Mouse (Mus musculus): Measurements from ENCODE around the gene Mcoln2. TPM values are rescaled to one million over a fixed set of nuclear protein-coding genes. Genes with fewer than 3 reads are reported as not detected.

The Mcoln2 gene
- polyA plus RNA-seq, 1 experiment from 2014 or later, result 1.1 TPM

DNA sequence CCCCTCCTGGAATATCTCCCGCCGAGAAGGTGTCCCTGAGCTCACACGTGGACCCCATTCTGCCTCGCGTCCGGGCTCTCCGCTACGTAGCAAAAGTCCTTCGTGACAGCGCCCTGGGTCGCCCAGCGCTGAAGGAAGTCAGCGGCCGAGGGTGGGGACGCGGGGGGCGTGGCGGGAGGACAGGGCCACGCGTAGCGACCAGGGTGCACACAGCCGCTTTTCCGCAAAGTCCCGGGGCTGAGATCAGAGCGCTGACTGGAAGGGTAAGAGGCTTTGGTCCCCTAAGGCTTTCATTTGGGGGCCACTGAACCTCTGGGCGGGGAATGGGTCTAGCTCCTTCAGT lies 396 bp downstream of the Mcoln2 start:
- peak overlapping the region; percentile 93 for H3K4me2 ChIP-seq (replicated peaks)
- no peaks in the 10 kb centered on the region for H3K36me3 ChIP-seq
- H3K27me3 ChIP-seq, result peaks cover 24% of the 10 kb centered on the region
- peak overlapping the region; percentile 44 for H3K4me3 ChIP-seq (replicated peaks)
- H3K27ac ChIP-seq (replicated peaks), result no peak overlapping the region
- peaks cover 24% of the 10 kb centered on the region for H3K4me1 ChIP-seq
- H3K9me3 ChIP-seq (replicated peaks), result no peaks in the 10 kb centered on the region
- no peak overlapping the region for H3K9ac ChIP-seq
- no peak for ATAC-seq (ENCODE audit: insufficient number of reproducible peaks, low FRiP score, low TSS enrichment, low read depth)
- under 1% methylated on average over 26 of the region's 26 CpGs for WGBS

DNA sequence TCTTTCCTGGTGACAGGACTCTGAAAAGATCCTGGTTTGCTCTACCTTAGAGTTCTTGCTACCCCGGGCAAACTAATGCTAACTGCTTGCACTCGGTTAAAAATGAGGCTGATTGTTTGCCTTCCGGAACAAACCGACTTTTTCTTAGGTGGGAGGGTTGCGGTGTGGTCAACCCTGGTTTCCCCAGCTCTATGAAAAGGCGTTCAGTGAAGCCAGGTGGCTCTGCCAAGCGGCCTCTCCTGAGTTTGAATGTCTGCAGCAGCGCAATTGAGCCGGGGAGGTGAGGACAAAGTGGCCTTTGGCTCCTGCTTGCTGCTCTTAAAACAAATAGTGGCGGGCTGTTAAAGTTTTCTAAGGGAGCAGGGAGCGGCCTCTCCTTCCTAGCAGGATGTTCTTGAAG lies 927 bp downstream of the Mcoln2 start:
- Histone ChIP-seq H3K36me3 (no peaks in the 10 kb centered on the region), H3K9ac (no peak overlapping the region), H3K4me2 (replicated peaks) (peak overlapping the region; percentile 93), H3K27me3 (peaks cover 24% of the 10 kb centered on the region), H3K9me3 (replicated peaks) (no peaks in the 10 kb centered on the region), H3K4me3 (replicated peaks) (peak overlapping the region; percentile 44), H3K27ac (replicated peaks) (no peak overlapping the region), H3K4me1 (peaks cover 24% of the 10 kb centered on the region)
- no peak for ATAC-seq (ENCODE audit: insufficient number of reproducible peaks, low FRiP score, low TSS enrichment, low read depth)
- 28% methylated on average over 11 of the region's 11 CpGs for WGBS

DNA sequence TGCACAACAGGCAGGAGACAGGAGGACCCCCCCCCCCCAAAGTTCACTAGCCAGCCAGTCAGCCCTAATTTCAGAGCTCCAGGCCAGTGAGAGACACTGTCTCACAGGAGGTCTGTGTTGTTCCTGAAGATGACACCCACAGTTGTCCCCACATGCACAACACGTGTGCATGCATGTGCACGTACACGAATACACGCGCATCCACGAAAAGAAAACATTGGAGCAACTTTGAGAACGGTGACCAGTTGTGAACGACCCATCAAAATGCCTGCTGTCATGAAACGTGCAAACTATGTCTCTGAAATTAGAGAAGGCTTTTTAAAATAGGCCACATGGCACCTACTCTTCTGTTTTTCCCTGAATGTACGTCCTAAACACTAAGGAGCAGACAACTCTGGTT lies 1.7 kb downstream of the Mcoln2 start:
- Histone ChIP-seq H3K4me1 (peaks cover 24% of the 10 kb centered on the region), H3K9ac (no peak overlapping the region), H3K27me3 (peaks cover 31% of the 10 kb centered on the region), H3K4me2 (replicated peaks) (no peak overlapping the region), H3K36me3 (no peaks in the 10 kb centered on the region), H3K9me3 (replicated peaks) (no peaks in the 10 kb centered on the region), H3K27ac (replicated peaks) (no peak overlapping the region), H3K4me3 (replicated peaks) (no peak overlapping the region)
- 84% methylated on average over 10 of the region's 10 CpGs for WGBS
- ATAC-seq (ENCODE audit: insufficient number of reproducible peaks, low FRiP score, low TSS enrichment, low read depth), result no peak

DNA sequence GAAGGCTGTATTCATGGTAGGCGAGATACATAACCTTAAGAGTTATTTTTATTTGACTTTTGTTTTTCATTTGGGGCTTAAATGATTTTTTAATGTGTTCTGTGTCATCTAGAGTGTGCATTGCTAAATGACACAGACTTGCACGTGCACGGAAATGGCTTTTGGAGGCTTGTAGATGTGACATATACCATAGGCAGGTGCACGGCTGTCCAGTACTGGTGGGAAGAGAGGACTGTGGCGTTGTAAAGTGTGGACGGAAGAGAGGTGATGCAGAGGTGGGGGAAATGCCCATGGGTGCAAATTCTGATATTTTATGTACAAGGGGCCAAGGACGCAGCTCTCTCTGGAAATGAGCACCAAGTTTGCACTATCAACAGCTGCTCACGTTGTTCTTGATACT lies 2.1 kb downstream of the Mcoln2 start:
- Histone ChIP-seq H3K9me3 (replicated peaks) (no peaks in the 10 kb centered on the region), H3K36me3 (no peaks in the 10 kb centered on the region), H3K27ac (replicated peaks) (no peak overlapping the region), H3K4me3 (replicated peaks) (no peak overlapping the region), H3K27me3 (peaks cover 34% of the 10 kb centered on the region), H3K4me2 (replicated peaks) (no peak overlapping the region), H3K4me1 (peaks cover 24% of the 10 kb centered on the region), H3K9ac (no peak overlapping the region)
- no peak for ATAC-seq (ENCODE audit: insufficient number of reproducible peaks, low FRiP score, low TSS enrichment, low read depth)
- WGBS, result 92% methylated on average over 8 of the region's 8 CpGs

DNA sequence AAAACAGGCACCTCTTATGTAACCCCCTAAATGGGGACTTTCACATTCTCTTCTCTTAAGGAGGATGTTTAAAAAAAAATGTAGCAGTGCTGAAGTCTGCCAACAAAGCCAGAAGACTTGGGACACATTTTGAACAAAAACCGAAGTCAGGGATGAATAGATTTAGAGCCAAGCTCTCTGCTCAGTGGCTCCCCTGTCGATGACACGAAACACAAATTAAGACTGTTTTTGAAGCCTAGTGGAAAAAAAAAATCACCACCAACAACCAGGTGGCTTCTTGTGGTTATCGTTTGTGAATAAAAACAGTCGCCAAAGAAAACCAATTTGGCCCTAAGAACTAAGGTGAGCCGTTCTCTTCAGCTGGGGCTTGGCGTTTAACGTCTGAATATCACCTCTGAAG lies 2.7 kb downstream of the Mcoln2 start:
- H3K27ac ChIP-seq (replicated peaks), result no peak overlapping the region
- H3K4me3 ChIP-seq (replicated peaks), result no peak overlapping the region
- H3K9ac ChIP-seq, result no peak overlapping the region
- ATAC-seq (ENCODE audit: insufficient number of reproducible peaks, low FRiP score, low TSS enrichment, low read depth), result no peak
- H3K4me1 ChIP-seq, result peaks cover 24% of the 10 kb centered on the region
- H3K27me3 ChIP-seq, result peaks cover 34% of the 10 kb centered on the region
- H3K4me2 ChIP-seq (replicated peaks), result no peak overlapping the region
- no peaks in the 10 kb centered on the region for H3K36me3 ChIP-seq
- no peaks in the 10 kb centered on the region for H3K9me3 ChIP-seq (replicated peaks)
- 71% methylated on average over 8 of the region's 8 CpGs for WGBS

DNA sequence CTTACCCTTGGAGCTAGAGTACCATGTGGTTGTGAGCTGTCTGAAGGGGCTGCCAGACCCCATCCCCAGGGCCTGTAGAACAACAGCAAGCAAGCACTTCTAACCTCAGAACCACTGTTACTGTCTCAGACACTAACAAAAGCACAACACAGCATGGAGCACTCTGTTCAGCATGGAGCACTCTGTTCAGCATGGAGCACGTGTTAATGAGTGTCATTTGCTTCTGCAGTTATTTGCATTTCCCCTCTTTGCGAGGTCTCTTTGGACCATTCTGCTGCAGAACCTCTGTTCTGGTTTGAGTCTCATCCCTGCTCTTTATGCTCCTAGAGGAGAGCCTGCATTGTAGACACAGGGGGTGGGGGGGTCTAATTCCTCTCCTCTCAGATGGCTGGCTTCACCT lies 3.3 kb downstream of the Mcoln2 start:
- H3K36me3 ChIP-seq, result no peaks in the 10 kb centered on the region
- no peaks in the 10 kb centered on the region for H3K9me3 ChIP-seq (replicated peaks)
- H3K27ac ChIP-seq (replicated peaks), result no peak overlapping the region
- peaks cover 34% of the 10 kb centered on the region for H3K27me3 ChIP-seq
- peaks cover 24% of the 10 kb centered on the region for H3K4me1 ChIP-seq
- no peak for ATAC-seq (ENCODE audit: insufficient number of reproducible peaks, low FRiP score, low TSS enrichment, low read depth)
- H3K9ac ChIP-seq, result no peak overlapping the region
- no peak overlapping the region for H3K4me2 ChIP-seq (replicated peaks)
- 78% methylated on average over 2 of the region's 2 CpGs for WGBS
- no peak overlapping the region for H3K4me3 ChIP-seq (replicated peaks)

DNA sequence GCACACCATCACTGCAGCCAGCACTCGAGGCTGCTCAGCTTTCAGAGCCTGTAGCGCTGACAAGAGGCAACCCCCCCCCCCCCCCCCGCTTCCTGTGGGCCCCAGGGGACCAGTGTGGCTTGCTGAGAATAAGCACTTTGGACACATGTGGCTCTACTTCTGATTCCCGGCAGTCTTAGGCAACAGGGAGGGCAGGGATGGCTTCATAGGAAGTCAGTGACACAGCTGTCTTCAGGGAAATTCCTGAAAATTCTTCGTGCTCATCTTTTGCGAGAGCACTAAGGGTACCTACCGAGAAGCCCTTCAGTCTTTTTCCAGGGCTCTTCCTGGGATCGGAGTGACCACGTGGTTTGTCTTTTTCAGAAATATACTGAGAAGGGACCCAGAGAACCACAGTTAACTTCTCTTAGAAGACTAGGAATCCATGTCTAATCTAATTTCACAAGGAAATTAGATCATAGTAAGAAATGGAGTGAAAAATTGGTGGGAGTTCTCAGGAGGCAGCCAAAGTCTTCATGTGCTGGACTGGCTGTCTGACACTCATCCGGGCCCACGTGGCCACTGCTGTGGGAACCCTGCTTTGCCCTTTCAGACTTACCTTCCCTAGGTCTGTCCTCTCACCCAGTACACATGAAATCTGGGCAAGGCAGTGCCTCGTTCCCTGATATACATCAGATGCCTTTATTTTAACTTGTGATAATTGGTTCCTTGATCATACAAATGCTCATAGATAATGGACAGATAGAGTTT lies 4.4 kb downstream of the Mcoln2 start:
- Histone ChIP-seq H3K9me3 (replicated peaks) (no peaks in the 10 kb centered on the region), H3K4me2 (replicated peaks) (peak overlapping the region; percentile 31; the same call in 1 of the 2 replicates), H3K4me1 (peaks cover 24% of the 10 kb centered on the region), H3K4me3 (replicated peaks) (no peak overlapping the region), H3K36me3 (no peaks in the 10 kb centered on the region), H3K27ac (replicated peaks) (no peak overlapping the region), H3K9ac (no peak overlapping the region), H3K27me3 (peaks cover 33% of the 10 kb centered on the region)
- peak; percentile 39; the same call in 1 of the 2 replicates for ATAC-seq (ENCODE audit: insufficient number of reproducible peaks, low FRiP score, low TSS enrichment, low read depth)
- WGBS, result 12% methylated on average over 12 of the region's 12 CpGs

DNA sequence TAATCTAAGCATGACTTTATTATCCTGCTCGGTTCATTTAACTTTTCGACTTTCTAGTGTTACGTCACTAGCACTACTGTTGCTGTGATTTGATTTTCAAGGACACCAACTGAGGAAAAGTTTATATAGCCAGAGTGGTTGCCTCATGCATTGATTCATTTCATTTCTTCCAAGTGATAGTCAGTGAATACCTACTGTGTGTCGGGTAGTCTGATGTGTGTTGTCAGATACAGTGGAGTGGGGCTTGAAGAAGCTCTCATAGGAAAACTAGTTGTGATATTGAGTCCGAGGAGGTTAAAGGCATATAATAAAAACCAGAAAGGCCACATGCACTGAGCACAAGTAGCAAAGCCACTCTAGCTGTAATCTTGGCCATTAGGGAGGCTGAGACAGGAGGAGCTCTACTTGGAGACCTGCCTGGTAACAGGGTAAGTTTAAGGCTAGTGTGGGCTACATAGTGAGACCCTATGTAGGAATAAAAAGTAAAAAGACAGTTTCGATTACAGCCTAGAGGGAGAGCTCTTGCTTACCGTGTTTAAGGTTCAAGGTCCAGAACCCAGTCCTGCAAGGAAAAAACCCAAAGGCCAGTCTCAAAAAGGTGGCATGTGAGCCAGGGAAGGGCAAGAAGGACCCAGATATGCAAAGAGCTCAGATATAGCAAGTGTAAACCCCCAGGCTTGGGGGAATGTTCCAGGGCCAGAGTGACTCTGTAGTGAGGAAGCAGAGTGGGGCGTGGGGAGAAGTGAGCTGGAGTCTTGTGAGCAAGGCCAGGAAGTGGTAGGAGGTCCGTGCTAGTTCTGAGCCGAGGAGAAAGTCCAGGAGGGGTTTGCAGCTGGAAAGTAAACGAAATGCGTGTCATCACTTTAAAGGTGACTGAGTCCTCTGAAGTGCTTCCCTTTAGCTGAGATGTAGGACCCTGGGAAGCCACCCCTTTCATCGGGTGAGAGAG lies 6.3 kb downstream of the Mcoln2 start:
- WGBS, result 76% methylated on average over 13 of the region's 13 CpGs
- Histone ChIP-seq H3K27me3 (peaks cover 20% of the 10 kb centered on the region), H3K4me2 (replicated peaks) (no peak overlapping the region)

DNA sequence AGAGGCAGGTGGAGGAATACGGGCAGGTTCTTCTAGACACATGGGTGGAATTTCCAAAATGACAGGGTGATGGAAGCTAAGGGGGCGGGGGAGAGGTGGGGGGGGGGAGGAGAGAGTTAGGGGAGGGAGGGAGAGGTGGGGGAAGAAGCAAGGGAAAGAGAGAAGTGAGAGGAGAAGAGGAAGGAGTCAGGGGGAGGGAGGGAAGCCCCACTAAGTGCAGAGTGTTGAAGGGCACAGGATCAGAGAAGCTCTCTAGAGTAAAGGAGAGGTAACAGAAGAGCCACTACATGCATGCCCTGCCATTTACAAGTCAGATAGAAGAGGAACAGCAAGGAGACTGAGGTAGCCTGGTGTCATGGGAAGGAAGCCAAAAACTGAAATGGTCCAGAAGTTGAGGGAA lies 7.2 kb downstream of the Mcoln2 start:
- Histone ChIP-seq H3K4me3 (replicated peaks) (no peak overlapping the region), H3K4me1 (peaks cover 13% of the 10 kb centered on the region; the same call in 1 of the 2 replicates), H3K27ac (replicated peaks) (no peak overlapping the region), H3K27me3 (peaks cover 12% of the 10 kb centered on the region), H3K9ac (no peak overlapping the region), H3K36me3 (no peaks in the 10 kb centered on the region), H3K4me2 (replicated peaks) (no peak overlapping the region), H3K9me3 (replicated peaks) (no peaks in the 10 kb centered on the region)
- 75% methylated on average over 2 of the region's 2 CpGs for WGBS
- no peak for ATAC-seq (ENCODE audit: insufficient number of reproducible peaks, low FRiP score, low TSS enrichment, low read depth)

More for the DNA sequence above, 6.3 kb downstream of the Mcoln2 start:
- no peak for ATAC-seq (ENCODE audit: insufficient number of reproducible peaks, low FRiP score, low TSS enrichment, low read depth)
- Histone ChIP-seq H3K9me3 (replicated peaks) (no peaks in the 10 kb centered on the region), H3K9ac (no peak overlapping the region), H3K4me3 (replicated peaks) (no peak overlapping the region), H3K36me3 (no peaks in the 10 kb centered on the region), H3K4me1 (peaks cover 13% of the 10 kb centered on the region; the same call in 1 of the 2 replicates), H3K27ac (replicated peaks) (no peak overlapping the region)

DNA sequence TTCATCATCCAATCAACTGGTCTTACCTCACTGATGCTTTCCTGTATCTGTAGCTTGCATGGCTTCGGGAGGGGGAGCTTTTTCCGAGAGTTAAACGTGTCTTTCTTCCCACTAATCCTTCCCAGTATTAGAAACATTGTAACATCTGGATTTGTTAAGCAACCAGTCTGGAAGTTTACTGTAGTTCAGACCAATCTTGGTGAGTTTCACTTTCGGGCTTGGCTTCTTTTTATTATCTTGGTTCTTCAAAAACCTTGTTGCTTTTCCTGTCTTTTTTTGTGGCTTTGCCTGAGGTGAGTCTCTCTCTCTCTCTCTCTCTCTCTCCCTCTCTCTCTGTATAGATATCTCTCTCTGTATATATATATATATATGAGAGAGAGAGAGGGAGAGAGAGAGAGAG lies 8.4 kb downstream of the Mcoln2 start:
- H3K4me3 ChIP-seq (replicated peaks), result no peak overlapping the region
- WGBS, result 19% methylated on average over 4 of the region's 4 CpGs
- H3K9me3 ChIP-seq (replicated peaks), result no peaks in the 10 kb centered on the region
- no peaks in the 10 kb centered on the region for H3K36me3 ChIP-seq
- no peak overlapping the region for H3K27ac ChIP-seq (replicated peaks)
- no peak overlapping the region for H3K9ac ChIP-seq
- H3K27me3 ChIP-seq, result peaks cover 10% of the 10 kb centered on the region
- no peak for ATAC-seq (ENCODE audit: insufficient number of reproducible peaks, low FRiP score, low TSS enrichment, low read depth)
- H3K4me1 ChIP-seq, result peaks cover 13% of the 10 kb centered on the region; the same call in 1 of the 2 replicates
- H3K4me2 ChIP-seq (replicated peaks), result no peak overlapping the region

DNA sequence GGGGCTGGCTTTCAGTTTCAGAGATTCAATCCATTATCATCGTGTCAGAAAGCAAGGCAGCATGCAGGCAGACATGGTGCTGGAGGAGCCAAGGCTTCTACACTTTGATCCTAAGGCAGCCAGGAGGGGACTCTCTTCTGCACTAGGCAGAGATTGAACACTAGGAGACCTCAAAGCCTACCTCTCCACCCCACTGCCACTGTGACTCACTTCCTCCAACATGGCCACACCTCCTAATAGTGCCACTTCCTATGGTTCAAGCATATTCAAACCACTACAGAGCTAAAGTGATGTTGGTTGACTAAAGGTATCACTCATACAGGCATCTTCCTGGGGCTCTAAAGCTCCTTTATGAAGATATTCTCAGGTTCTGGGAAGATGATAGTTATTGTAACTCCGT lies 9.7 kb downstream of the Mcoln2 start:
- Histone ChIP-seq H3K9ac (no peak overlapping the region), H3K27ac (replicated peaks) (no peak overlapping the region), H3K9me3 (replicated peaks) (no peaks in the 10 kb centered on the region), H3K36me3 (no peaks in the 10 kb centered on the region), H3K27me3 (peaks cover 10% of the 10 kb centered on the region), H3K4me1 (peaks cover 4% of the 10 kb centered on the region; the same call in 1 of the 2 replicates), H3K4me2 (replicated peaks) (no peak overlapping the region), H3K4me3 (replicated peaks) (no peak overlapping the region)
- no peak for ATAC-seq (ENCODE audit: insufficient number of reproducible peaks, low FRiP score, low TSS enrichment, low read depth)
- 76% methylated on average over 2 of the region's 2 CpGs for WGBS
